Mouse (Mus musculus) ovary, postnatal 10 days (tissue): ENCODE data around the gene Eya3.
"Not testable (repeated sequence)": the region's sequence is repeated elsewhere in the genome, so short reads cannot be mapped to it uniquely, and the experiment has no call there.

ENCODE experiments used
- DNase-seq: peaks from one replicate; pipeline ENCODE4 v3.0.0; 2022; ENCODE audit warnings: low spot score

Eya3 gene

GRCm38 (mm10) chr4:132638461-132639190, at the start of gene Eya3:
Gene Eya3 (plus strand): TSS chr4:132638987.
- peak; percentile 86 for DNase-seq

- no peak for DNase-seq
These were observed 48.1 kb upstream of the Eya3 start for GRCm38 (mm10) chr4:132590642-132591041.

- no peak for DNase-seq
These were observed 45.8 kb upstream of the Eya3 start for GRCm38 (mm10) chr4:132592958-132593357.

- DNase-seq: no peak
These were observed 44.6 kb upstream of the Eya3 start for GRCm38 (mm10) chr4:132594191-132594590.

GRCm38 (mm10) chr4:132598861-132599260, 39.9 kb upstream of the Eya3 start:
- no peak for DNase-seq

- no peak for DNase-seq
These were observed 39.0 kb upstream of the Eya3 start for GRCm38 (mm10) chr4:132599764-132600163.

GRCm38 (mm10) chr4:132600465-132600864, 38.3 kb upstream of the Eya3 start:
- no peak for DNase-seq

GRCm38 (mm10) chr4:132601242-132601641, 37.5 kb upstream of the Eya3 start:
- DNase-seq: not testable (repeated sequence)

GRCm38 (mm10) chr4:132603468-132603867, 35.3 kb upstream of the Eya3 start:
- no peak for DNase-seq

GRCm38 (mm10) chr4:132605816-132606215, 33.0 kb upstream of the Eya3 start:
- no peak for DNase-seq

- DNase-seq: no peak
These were observed 30.6 kb upstream of the Eya3 start for GRCm38 (mm10) chr4:132608147-132608546.

GRCm38 (mm10) chr4:132610301-132610984, 28.3 kb upstream of the Eya3 start:
- DNase-seq: no peak

GRCm38 (mm10) chr4:132611320-132611719, 27.5 kb upstream of the Eya3 start:
- DNase-seq: no peak

GRCm38 (mm10) chr4:132617873-132618272, 20.9 kb upstream of the Eya3 start:
- DNase-seq: no peak

- no peak for DNase-seq
These were observed 19.9 kb upstream of the Eya3 start for GRCm38 (mm10) chr4:132618850-132619375.

- no peak for DNase-seq
These were observed 18.7 kb upstream of the Eya3 start for GRCm38 (mm10) chr4:132620134-132620533.

GRCm38 (mm10) chr4:132621287-132622068, 17.3 kb upstream of the Eya3 start:
- no peak for DNase-seq

- DNase-seq: no peak
These were observed 14.6 kb upstream of the Eya3 start for GRCm38 (mm10) chr4:132624034-132624657.

GRCm38 (mm10) chr4:132628830-132629229, 10.0 kb upstream of the Eya3 start:
- DNase-seq: no peak

GRCm38 (mm10) chr4:132635971-132636370, 2.8 kb upstream of the Eya3 start:
- no peak for DNase-seq

- DNase-seq: no peak
These were observed 2.2 kb upstream of the Eya3 start for GRCm38 (mm10) chr4:132636554-132636953.

- DNase-seq: peak; percentile 5
These were observed 465 bp downstream of the Eya3 start for GRCm38 (mm10) chr4:132639191-132639713.
